Mouse (Mus musculus) urinary bladder, adult 18-20 months (tissue): ENCODE results near the gene Urgcp.
"Not testable (repeated sequence)": the region's sequence is repeated elsewhere in the genome, so short reads cannot be mapped to it uniquely, and the experiment has no call there.

Experiments
- DNase-seq, 2 experiments: peaks; one replicate each; pipeline ENCODE4 v3.0.0; 2022; ENCODE audit warnings: low spot score in 2 of 2, mixed read lengths in 2 of 2

Gene Urgcp

GRCm38 (mm10) chr11:5761820-5762632 is at the start of gene Urgcp:
Gene Urgcp (minus strand): TSS chr11:5762376.
- peak; percentile 89 to 95 for DNase-seq

GRCm38 (mm10) chr11:5809487-5809886 is 47.3 kb upstream of the Urgcp start:
- not testable (repeated sequence) for DNase-seq

- no peak for DNase-seq
Observed at GRCm38 (mm10) chr11:5807956-5808355, 45.8 kb upstream of the Urgcp start.

- no peak for DNase-seq
Observed at GRCm38 (mm10) chr11:5805711-5806110, 43.5 kb upstream of the Urgcp start.

- no peak for DNase-seq
Observed at GRCm38 (mm10) chr11:5804174-5804573, 42.0 kb upstream of the Urgcp start.

GRCm38 (mm10) chr11:5803551-5803981 is 41.4 kb upstream of the Urgcp start, which contains the start of gene Pgam2:
Gene Pgam2 (minus strand): TSS chr11:5803733.
- DNase-seq, result no peak

GRCm38 (mm10) chr11:5802457-5803217 is 40.5 kb upstream of the Urgcp start:
- DNase-seq, result no peak

- DNase-seq, result no peak
Observed at GRCm38 (mm10) chr11:5802005-5802404, 39.8 kb upstream of the Urgcp start.

- DNase-seq, result no peak
Observed at GRCm38 (mm10) chr11:5801511-5801910, 39.3 kb upstream of the Urgcp start.

- no peak for DNase-seq
Observed at GRCm38 (mm10) chr11:5799621-5800490, 37.7 kb upstream of the Urgcp start.

- no peak for DNase-seq
Observed at GRCm38 (mm10) chr11:5797928-5798327, 35.8 kb upstream of the Urgcp start.

- DNase-seq, result no peak
Observed at GRCm38 (mm10) chr11:5797371-5797770, 35.2 kb upstream of the Urgcp start.

- DNase-seq, result no peak
Observed at GRCm38 (mm10) chr11:5796939-5797338, 34.8 kb upstream of the Urgcp start.

GRCm38 (mm10) chr11:5795706-5796105 is 33.5 kb upstream of the Urgcp start:
- DNase-seq, result no peak

GRCm38 (mm10) chr11:5795290-5795689 is 33.1 kb upstream of the Urgcp start:
- DNase-seq, result no peak

GRCm38 (mm10) chr11:5790431-5790830 is 28.3 kb upstream of the Urgcp start:
- DNase-seq, result no peak

GRCm38 (mm10) chr11:5789754-5790333 is 27.7 kb upstream of the Urgcp start:
- peak in 1 of 2 experiments; percentile 66 for DNase-seq

- DNase-seq, result no peak
Observed at GRCm38 (mm10) chr11:5789071-5789753, 27.0 kb upstream of the Urgcp start.

GRCm38 (mm10) chr11:5788056-5789014 is 26.2 kb upstream of the Urgcp start, which contains the start of gene Dbnl:
Gene Dbnl (plus strand): TSS chr11:5788488.
- peak; percentile 90 to 95 for DNase-seq

GRCm38 (mm10) chr11:5787671-5788055 is 25.5 kb upstream of the Urgcp start:
- DNase-seq, result no peak
